Comparison of ENCODE assay signal across 20 mouse cellular contexts in the genomic region with DNA sequence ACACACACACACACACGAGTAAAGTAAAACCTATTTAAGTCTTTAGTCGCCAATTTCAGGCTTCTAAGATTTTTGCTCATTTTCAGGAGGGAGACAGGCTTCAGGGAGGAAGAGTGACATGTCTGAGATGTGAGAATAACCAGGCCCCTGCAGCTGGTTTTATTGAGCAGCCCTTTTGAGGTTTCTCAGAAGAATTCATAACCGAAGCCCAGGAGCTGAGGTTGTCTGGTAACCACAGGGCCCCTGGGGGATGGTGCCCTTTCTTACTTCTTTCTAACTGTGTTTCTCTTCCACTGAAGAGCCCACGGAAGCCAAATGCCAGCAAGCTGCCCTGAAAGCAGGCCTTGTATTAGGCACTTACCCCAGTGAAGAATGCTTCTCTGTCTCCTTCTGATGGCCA. TPM values are rescaled to one million over a fixed set of nuclear protein-coding genes. Genes with fewer than 3 reads are reported as not detected.
DNase-seq lines count a peak whose midpoint lies in the region; ATAC-seq and TF ChIP-seq lines count a peak whose summit lies in the region.
"Had no signal": no experiment of that assay in that cellular context is flagged by ENCODE, and none has a peak within 500 bp of the region (broad histone marks: within the 10 kb centered on the region; RNA-seq: fewer than 3 reads in every experiment).

No protein-coding gene starts in this region.

- DNase-seq in kidney, postnatal 14 days: peak; percentile 0
- no peak for DNase-seq in kidney, adult 8-10 months
- DNase-seq in CD4-positive, CD25-positive, alpha-beta regulatory T cell, adult 2 months (ENCODE audit: low read depth, low spot score): peak; percentile 30
- no peak for DNase-seq in cerebellum, postnatal 25 days
- DNase-seq in layer of hippocampus, postnatal 25 days (ENCODE audit: extremely low spot score in 1 of 2, low spot score in 1 of 2): no peak
- DNase-seq: adrenal gland, postnatal 14 days; cerebellum, adult 9-10 months; embryo, embryonic 11 days; gastrocnemius, postnatal 14 days; kidney, adult 18-20 months; kidney, postnatal 36 days; right cerebral cortex, postnatal 14 days had no signal

- WGBS in bone marrow, adult 2 months: 65% methylated on average over 4 of the region's 4 CpGs
- 60% methylated on average over 4 of the region's 4 CpGs for WGBS in limb, embryonic 15.5 days

- H3K9ac ChIP-seq in limb, embryonic 15.5 days: no peak overlapping the region
- H3K9ac ChIP-seq: heart, embryonic 15.5 days; hindbrain, embryonic 12.5 days; midbrain, embryonic 15.5 days had no signal

- H3K27ac ChIP-seq in bone marrow, adult 2 months (ENCODE audit: control insufficient read depth, insufficient read depth, low read depth, low read length, poor library complexity): 0 out of 2 replicates have a peak overlapping the region, but pooled peaks have one; percentile 26
- H3K27ac ChIP-seq in limb, embryonic 15.5 days: peak overlapping the region; percentile 73
- H3K27ac ChIP-seq: heart, embryonic 15.5 days; hindbrain, embryonic 12.5 days; midbrain, embryonic 15.5 days had no signal

- H3K4me3 ChIP-seq in bone marrow, adult 2 months (replicated peaks; ENCODE audit: control insufficient read depth, low read depth, low read length): no peak overlapping the region
- H3K4me3 ChIP-seq in limb, embryonic 15.5 days: no peak overlapping the region
- H3K4me3 ChIP-seq: heart, embryonic 15.5 days; hindbrain, embryonic 12.5 days; midbrain, embryonic 15.5 days had no signal

- H3K4me1 ChIP-seq in bone marrow, adult 2 months (ENCODE audit: control insufficient read depth, insufficient read depth, low read length): no peaks in the 10 kb centered on the region; the same call in 1 of the 2 replicates
- peaks cover 8% of the 10 kb centered on the region for H3K4me1 ChIP-seq in limb, embryonic 15.5 days
- H3K4me1 ChIP-seq: midbrain, embryonic 15.5 days had no signal

- H3K4me2 ChIP-seq in limb, embryonic 15.5 days: no peak overlapping the region
- H3K4me2 ChIP-seq: heart, embryonic 15.5 days; hindbrain, embryonic 12.5 days; midbrain, embryonic 15.5 days had no signal

- no peaks in the 10 kb centered on the region for H3K9me3 ChIP-seq in limb, embryonic 15.5 days
- H3K9me3 ChIP-seq: heart, embryonic 15.5 days; hindbrain, embryonic 12.5 days; midbrain, embryonic 15.5 days had no signal

- TF ChIP-seq CTCF in bone marrow, adult 2 months (IDR thresholded peaks at IDR 0.05; ENCODE audit: control insufficient read depth, insufficient read depth, low read length): no peak

- no peak for TF ChIP-seq POLR2A in bone marrow, adult 2 months (IDR thresholded peaks at IDR 0.05; ENCODE audit: borderline replicate concordance, control insufficient read depth, low read depth, low read length)

- H3K27me3 ChIP-seq in limb, embryonic 15.5 days: no peaks in the 10 kb centered on the region
- H3K27me3 ChIP-seq: heart, embryonic 15.5 days; hindbrain, embryonic 12.5 days; midbrain, embryonic 15.5 days had no signal

- H3K36me3 ChIP-seq in limb, embryonic 15.5 days: peaks cover 13% of the 10 kb centered on the region
- H3K36me3 ChIP-seq: hindbrain, embryonic 12.5 days; midbrain, embryonic 15.5 days had no signal

- 0 out of 2 replicates have a peak, but pooled peaks have one; percentile 24 for ATAC-seq in limb, embryonic 15.5 days (ENCODE audit: insufficient number of reproducible peaks, low FRiP score, low TSS enrichment, low read depth)
- ATAC-seq: midbrain, embryonic 15.5 days had no signal

RNA-seq across cellular contexts. Expression of a gene that starts 23.5 kb away (rescaled TPM):
- 0.80 TPM in 1 of 2 replicates, not detected in the other for polyA plus RNA-seq in bone marrow, adult 2 months (2011; ENCODE audit: insufficient read depth, insufficient read length, low replicate concordance, missing spikeins)
- 8.6 TPM in 2 replicates for polyA plus RNA-seq in limb, embryonic 15.5 days (2015; fragmentation: Nextera tagmentation; extraction: Ambion mirVana)
- 10 to 100 TPM; 13.3 to 13.8 TPM for total RNA-seq in layer of hippocampus, postnatal 25 days (2021)
- total RNA-seq: megakaryocyte progenitor cell, adult 5-6 weeks had no signal

RNA-seq across cellular contexts. Expression of a gene that starts 47.5 kb away (rescaled TPM):
- not detected in 2 replicates for polyA plus RNA-seq in bone marrow, adult 2 months (2011; ENCODE audit: insufficient read depth, insufficient read length, low replicate concordance, missing spikeins)
- polyA plus RNA-seq in limb, embryonic 15.5 days (2015; fragmentation: Nextera tagmentation; extraction: Ambion mirVana): not detected in 2 replicates
- under 1 TPM; 0.22 to 0.49 TPM for total RNA-seq in layer of hippocampus, postnatal 25 days (2021)
- total RNA-seq: adrenal gland, postnatal 14 days; gastrocnemius, postnatal 14 days; liver, adult 2 months; megakaryocyte progenitor cell, adult 5-6 weeks had no signal
- polyA plus RNA-seq: liver, adult 2 months; urinary bladder, adult 2 months had no signal

Comparison
In these comparisons a context has a peak if more than half of its experiments do, and no peak if none do; other contexts are left out.
1. DNase-seq: peak in kidney, postnatal 14 days (single experiment) and CD4-positive, CD25-positive, alpha-beta regulatory T cell, adult 2 months (single experiment); none in kidney, adult 8-10 months (0 of 2), cerebellum, postnatal 25 days (0 of 2) and layer of hippocampus, postnatal 25 days (0 of 2).